Mouse (Mus musculus) layer of hippocampus, postnatal 25 days (tissue): Measurements from ENCODE around the gene Gm5244. TPM values are rescaled to one million over a fixed set of nuclear protein-coding genes. Genes with fewer than 3 reads are reported as not detected.

ENCODE experiments used
- total RNA-seq, 2 experiments: library from RNA; stranded (reverse); gene quantifications; 2 replicates each; pipeline ENCODE4 v1.2.3; 2021

Gene Gm5244
- total RNA-seq, 2 experiments from 2014 or later, result not detected

Other genes with a start within 250 kb of the Gm5244 start
- not detected for gene Gm4952, start 246.7 kb upstream of the Gm5244 start, total RNA-seq
- under 1 TPM in 1 of 2 experiments, not detected in 1; 0.22 TPM for gene Glyat, start 213.4 kb upstream of the Gm5244 start, total RNA-seq
- gene Olfr1442, start 176.2 kb upstream of the Gm5244 start, total RNA-seq, result not detected
- gene Olfr1443, start 168.6 kb upstream of the Gm5244 start, total RNA-seq, result not detected
- not detected for gene Keg1, start 150.9 kb upstream of the Gm5244 start, total RNA-seq
- 1 to 10 TPM; 2.7 to 3.6 TPM for gene Cntf, start 81.0 kb upstream of the Gm5244 start, total RNA-seq
- gene Zfp91, start 50.6 kb upstream of the Gm5244 start, total RNA-seq, result 100 to 1,000 TPM in 1 of 2 experiments, 10 to 100 TPM in 1; 92.1 to 101 TPM
- 1 to 10 TPM; 1.6 to 2.2 TPM for gene Lpxn, start 50.5 kb upstream of the Gm5244 start, total RNA-seq
- gene Olfr1444, start 10.6 kb downstream of the Gm5244 start, total RNA-seq, result not detected
- gene Olfr1445, start 37.2 kb downstream of the Gm5244 start, total RNA-seq, result not detected
- not detected for gene Olfr1446, start 46.8 kb downstream of the Gm5244 start, total RNA-seq
- gene Olfr1447, start 57.1 kb downstream of the Gm5244 start, total RNA-seq, result not detected
- gene Olfr1448, start 77.7 kb downstream of the Gm5244 start, total RNA-seq, result not detected
- gene Olfr1449, start 84.2 kb downstream of the Gm5244 start, total RNA-seq, result not detected
- gene Olfr1450, start 103.6 kb downstream of the Gm5244 start, total RNA-seq, result not detected
- not detected for gene Olfr1451, start 148.3 kb downstream of the Gm5244 start, total RNA-seq
- gene Olfr1453, start 181.6 kb downstream of the Gm5244 start, total RNA-seq, result not detected
- not detected for gene Olfr1454, start 213.9 kb downstream of the Gm5244 start, total RNA-seq